Mouse (Mus musculus) midbrain, postnatal 0 days (tissue): Measurements from ENCODE around the gene Il17re. TPM values are rescaled to one million over a fixed set of nuclear protein-coding genes. Genes with fewer than 3 reads are reported as not detected.

Experiments used
- ATAC-seq: fragments of 200-750 bp; cut with Nextera tagmentation; 2 replicates; pipeline ENCODE4 v1.8.0; 2017; ENCODE audit warnings: moderate number of reproducible peaks, mild to moderate bottlenecking, moderate TSS enrichment, moderate library complexity; ENCODE audit not compliant: low FRiP score
- DNase-seq: peaks from one replicate; pipeline ENCODE4 v3.0.0-alpha.2; 2015; ENCODE audit warnings: low spot score
- H3K27ac ChIP-seq: fragments of 300-500 bp; sonication (generic); 2 replicates; pipeline ENCODE4 v1.5.1; 2014; ENCODE audit warnings: low read depth, mild to moderate bottlenecking, low read length, mixed read lengths
- H3K27me3 ChIP-seq: fragments of 300-500 bp; sonication (generic); 2 replicates; pipeline ENCODE4 v1.6.1; 2014; ENCODE audit warnings: low read length, control low read depth, mixed read lengths; ENCODE audit not compliant: insufficient read depth
- H3K36me3 ChIP-seq: fragments of 300-500 bp; sonication (generic); 2 replicates; pipeline ENCODE4 v1.6.1; 2014; ENCODE audit warnings: low read length, control low read depth, mixed read lengths; ENCODE audit not compliant: insufficient read depth
- H3K4me1 ChIP-seq: fragments of 300-500 bp; sonication (generic); 2 replicates; pipeline ENCODE4 v1.6.1; 2014; ENCODE audit warnings: mild to moderate bottlenecking, control low read depth, antibody characterized with exemption, low read length, mixed read lengths; ENCODE audit not compliant: insufficient read depth
- H3K4me2 ChIP-seq: fragments of 300-500 bp; sonication (generic); 2 replicates; pipeline ENCODE4 v1.6.1; 2014; ENCODE audit warnings: low read depth, mild to moderate bottlenecking, low read length, mixed read lengths; ENCODE audit not compliant: poor library complexity, severe bottlenecking
- H3K4me3 ChIP-seq: fragments of 300-500 bp; sonication (generic); 2 replicates; pipeline ENCODE4 v1.5.1; 2014; ENCODE audit warnings: low read depth, mild to moderate bottlenecking, low read length, moderate library complexity
- H3K9ac ChIP-seq: fragments of 300-500 bp; sonication (generic); replicated peaks from 2 replicates; pipeline ENCODE4 v1.6.1; 2014; ENCODE audit warnings: mild to moderate bottlenecking, low read length, moderate library complexity, mixed read lengths; ENCODE audit not compliant: poor library complexity, severe bottlenecking
- H3K9me3 ChIP-seq: fragments of 300-500 bp; sonication (generic); 2 replicates; pipeline ENCODE4 v1.6.1; 2016; ENCODE audit warnings: low read length, control low read depth
- CTCF ChIP-seq: IDR thresholded peaks from 2 replicates; pipeline ENCODE4 v1.5.1; 2016; ENCODE audit warnings: antibody characterized with exemption, mild to moderate bottlenecking
- WGBS: fragments of 180-500 bp; shearing (Covaris S2); extraction: QIAGEN DNeasy Blood & Tissue Kit; methylation state at CpG from one replicate; pipeline ENCODE4 v1.1.7; 2014; 5-methylcytosine and 5-hydroxymethylcytosine counted together
- polyA plus RNA-seq: library from polyadenylated mRNA; unstranded; fragments of >200 nt; fragmentation: Nextera tagmentation; extraction: Ambion mirVana; gene quantifications from 2 replicates; pipeline ENCODE4 v1.2.1, GENCODE M21; 2015
- total RNA-seq: library from RNA; depleted of rRNA; stranded (reverse); fragments of >200 nt; gene quantifications from 2 replicates; pipeline ENCODE4 v1.2.3, GENCODE M21; 2014

The Il17re gene
- total and polyA plus RNA-seq, 2 experiments from 2014 or later = 0.48 to 0.49 TPM

DNA sequence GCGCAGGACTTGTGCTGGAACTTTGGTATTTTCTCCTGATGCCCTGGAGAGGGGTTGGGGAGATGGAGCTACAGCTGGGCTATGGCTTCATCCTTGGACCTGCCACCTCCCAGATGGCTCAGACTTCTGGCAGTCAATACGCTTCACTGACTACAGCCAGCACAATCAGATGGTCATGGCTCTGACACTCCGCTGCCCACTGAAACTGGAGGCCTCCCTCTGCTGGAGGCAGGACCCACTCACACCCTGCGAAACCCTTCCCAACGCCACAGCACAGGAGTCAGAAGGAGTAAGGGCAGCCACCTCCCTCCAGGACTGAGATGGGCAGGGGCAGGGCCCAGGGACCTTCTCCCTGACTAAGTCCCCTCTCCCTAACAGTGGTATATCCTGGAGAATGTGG lies 7.3 kb downstream of the Il17re start:
- H3K4me2 ChIP-seq = no peak overlapping the region
- 58% methylated on average over 5 of the region's 5 CpGs for WGBS
- peaks cover 4% of the 10 kb centered on the region for H3K27me3 ChIP-seq
- no peak overlapping the region for H3K27ac ChIP-seq
- TF ChIP-seq CTCF = peak; percentile 58
- ATAC-seq = peak; percentile 43; the same call in 1 of the 2 replicates
- H3K4me1 ChIP-seq = no peaks in the 10 kb centered on the region
- H3K9ac ChIP-seq = no peak overlapping the region
- no peaks in the 10 kb centered on the region for H3K36me3 ChIP-seq
- H3K4me3 ChIP-seq = no peak overlapping the region
- no peaks in the 10 kb centered on the region for H3K9me3 ChIP-seq
- peak; percentile 77 for DNase-seq

DNA sequence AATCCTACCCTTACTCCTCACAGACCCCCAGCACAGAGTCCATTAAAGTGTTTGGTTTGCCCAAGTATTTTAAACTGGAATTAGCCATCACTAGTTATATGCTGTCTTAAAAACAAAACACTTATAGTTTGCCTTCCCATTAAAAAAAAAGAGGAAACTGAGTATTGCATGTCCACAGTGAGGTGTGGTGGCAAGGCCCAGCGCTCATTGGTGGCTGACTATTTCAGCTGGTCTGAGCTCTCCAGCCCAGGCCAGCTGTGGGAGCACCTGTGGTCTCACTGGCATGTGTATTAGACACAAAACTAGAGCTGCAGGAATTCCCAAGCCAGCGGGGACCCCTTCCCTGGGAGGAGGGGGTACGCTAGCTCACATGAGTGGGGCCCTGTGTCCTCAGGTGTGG lies 10.2 kb downstream of the Il17re start:
- H3K9me3 ChIP-seq = no peaks in the 10 kb centered on the region
- no peak overlapping the region for H3K27ac ChIP-seq
- WGBS = 72% methylated on average over 3 of the region's 3 CpGs
- DNase-seq (no peak), ATAC-seq (no peak)
- H3K4me1 ChIP-seq = no peaks in the 10 kb centered on the region
- H3K4me3 ChIP-seq = no peak overlapping the region
- TF ChIP-seq CTCF = no peak
- H3K36me3 ChIP-seq = no peaks in the 10 kb centered on the region
- H3K4me2 ChIP-seq = no peak overlapping the region
- 0 out of 2 replicates have a peak overlapping the region, but pooled peaks have one; percentile 30 for H3K9ac ChIP-seq
- H3K27me3 ChIP-seq = peaks cover 13% of the 10 kb centered on the region

DNA sequence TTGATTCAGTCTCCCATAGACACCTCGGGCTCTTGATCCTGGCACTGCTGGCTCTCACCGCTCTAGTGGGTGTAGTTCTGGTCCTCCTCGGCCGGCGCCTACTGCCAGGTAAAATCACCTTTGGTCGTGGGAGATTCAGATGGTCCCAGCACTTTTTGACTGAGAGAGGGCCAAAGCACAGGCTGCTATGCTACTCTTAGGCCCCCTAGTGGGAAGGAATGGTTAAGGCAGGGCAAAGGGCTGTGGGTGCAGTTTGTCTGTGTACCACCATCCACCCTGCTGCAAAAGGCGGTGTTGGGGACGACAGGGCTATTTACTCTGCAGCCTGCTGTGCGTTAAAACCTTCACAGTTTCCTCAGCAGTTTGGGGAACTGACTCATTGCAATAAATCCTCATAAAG lies 10.7 kb downstream of the Il17re start:
- H3K4me1 ChIP-seq = no peaks in the 10 kb centered on the region
- ATAC-seq = peak; percentile 50; the same call in 1 of the 2 replicates
- no peak overlapping the region for H3K27ac ChIP-seq
- no peaks in the 10 kb centered on the region for H3K36me3 ChIP-seq
- H3K27me3 ChIP-seq = peaks cover 13% of the 10 kb centered on the region
- H3K9ac ChIP-seq = peak overlapping the region; percentile 30; the same call in 1 of the 2 replicates
- H3K4me3 ChIP-seq = peak overlapping the region; percentile 35
- TF ChIP-seq CTCF = peak; percentile 75
- peak overlapping the region; percentile 55 for H3K4me2 ChIP-seq
- H3K9me3 ChIP-seq = no peaks in the 10 kb centered on the region
- 12% methylated on average over 9 of the region's 9 CpGs for WGBS
- peak; percentile 80 for DNase-seq

DNA sequence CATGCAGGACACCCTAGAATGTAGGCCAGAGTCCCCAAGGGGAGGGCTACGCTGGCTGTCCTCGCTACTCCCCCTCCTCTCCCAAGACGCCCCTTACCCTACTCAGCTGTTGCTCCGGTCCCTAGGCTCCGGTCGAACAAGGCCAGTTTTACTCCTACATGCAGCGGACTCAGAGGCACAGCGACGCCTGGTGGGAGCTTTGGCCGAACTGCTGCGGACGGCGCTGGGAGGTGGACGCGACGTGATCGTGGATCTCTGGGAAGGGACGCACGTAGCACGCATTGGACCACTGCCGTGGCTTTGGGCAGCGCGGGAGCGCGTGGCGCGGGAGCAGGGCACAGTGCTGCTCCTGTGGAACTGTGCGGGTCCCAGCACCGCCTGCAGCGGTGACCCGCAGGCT lies 11.1 kb downstream of the Il17re start:
- TF ChIP-seq CTCF = peak; percentile 75
- peak; percentile 71 for ATAC-seq

GRCm38 (mm10) chr6:113471297-113471936 lies 13.1 kb downstream of the Il17re start, which contains the start of gene Il17rc:
TSS of gene Il17rc (plus strand) at chr6:113471427.
- no peak for DNase-seq
- no peak for ATAC-seq
- no peaks in the 10 kb centered on the region for H3K9me3 ChIP-seq
- 18% methylated on average over 12 of the region's 12 CpGs for WGBS
- TF ChIP-seq CTCF = no peak
- peaks cover 16% of the 10 kb centered on the region for H3K27me3 ChIP-seq
- H3K4me3 ChIP-seq = no peak within 1 kb of the TSS
- H3K4me2 ChIP-seq = no peak within 1 kb of the TSS
- H3K36me3 ChIP-seq = no peaks in the 10 kb centered on the region
- no peak within 1 kb of the TSS for H3K9ac ChIP-seq
- no peaks in the 10 kb centered on the region for H3K4me1 ChIP-seq
- H3K27ac ChIP-seq = no peak within 1 kb of the TSS

More for the DNA sequence above, 11.1 kb downstream of the Il17re start:
- H3K36me3 ChIP-seq = no peaks in the 10 kb centered on the region
- DNase-seq = peak; percentile 81
- peak overlapping the region; percentile 30 for H3K9ac ChIP-seq
- H3K4me1 ChIP-seq = no peaks in the 10 kb centered on the region
- peak overlapping the region; percentile 55 for H3K4me2 ChIP-seq
- peaks cover 13% of the 10 kb centered on the region for H3K27me3 ChIP-seq
- H3K27ac ChIP-seq = no peak overlapping the region
- 2% methylated on average over 31 of the region's 31 CpGs for WGBS
- H3K9me3 ChIP-seq = no peaks in the 10 kb centered on the region
- peak overlapping the region; percentile 35 for H3K4me3 ChIP-seq

DNA sequence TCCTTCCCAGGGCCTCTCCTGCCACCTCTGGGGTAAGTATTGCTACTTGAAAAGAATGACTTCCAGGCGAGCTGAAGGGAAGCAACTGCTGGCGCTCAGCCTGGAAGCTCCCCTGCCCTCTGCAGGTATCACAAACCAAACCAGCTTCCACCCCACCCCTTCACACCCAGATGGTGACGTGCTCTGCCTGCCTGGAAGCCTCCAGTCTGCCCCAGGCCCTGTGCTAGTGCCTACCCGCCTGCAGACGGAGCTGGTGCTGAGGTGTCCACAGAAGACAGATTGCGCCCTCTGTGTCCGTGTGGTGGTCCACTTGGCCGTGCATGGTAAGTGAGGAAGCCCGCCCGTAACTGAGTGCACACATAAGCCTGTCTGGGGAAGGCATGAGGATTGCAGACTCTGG lies 13.8 kb downstream of the Il17re start:
- 72% methylated on average over 10 of the region's 10 CpGs for WGBS
- H3K4me2 ChIP-seq = no peak overlapping the region
- H3K27me3 ChIP-seq = peaks cover 16% of the 10 kb centered on the region
- no peak overlapping the region for H3K9ac ChIP-seq
- no peaks in the 10 kb centered on the region for H3K9me3 ChIP-seq
- ATAC-seq = no peak
- H3K36me3 ChIP-seq = no peaks in the 10 kb centered on the region
- H3K4me1 ChIP-seq = no peaks in the 10 kb centered on the region
- no peak overlapping the region for H3K27ac ChIP-seq
- no peak overlapping the region for H3K4me3 ChIP-seq
- TF ChIP-seq CTCF = no peak
- DNase-seq = no peak
